Mouse (Mus musculus) testis, adult 2 months (tissue): ENCODE measurements around the gene Pgam2.

ENCODE experiments used
- CTCF ChIP-seq: fragments of 200-500 bp; IDR thresholded peaks from 2 replicates; pipeline ENCODE4 v1.5.1; 2012; ENCODE audit warnings: low read depth, mild to moderate bottlenecking, inconsistent platforms, low read length, moderate library complexity; ENCODE audit not compliant: control insufficient read depth, insufficient read depth, insufficient replicate concordance
- POLR2A ChIP-seq: fragments of 200-500 bp; IDR thresholded peaks from 2 replicates; pipeline ENCODE4 v1.6.1; 2012; ENCODE audit warnings: low read depth, mild to moderate bottlenecking, inconsistent platforms, low read length, moderate library complexity; ENCODE audit not compliant: control insufficient read depth

- no peak for TF ChIP-seq CTCF
- no peak for TF ChIP-seq POLR2A
Observed at GRCm38 (mm10) chr11:5766019-5766418, 37.5 kb downstream of the Pgam2 start.
